Comparison of ENCODE assay signal across 8 mouse cellular contexts in the genomic region with DNA sequence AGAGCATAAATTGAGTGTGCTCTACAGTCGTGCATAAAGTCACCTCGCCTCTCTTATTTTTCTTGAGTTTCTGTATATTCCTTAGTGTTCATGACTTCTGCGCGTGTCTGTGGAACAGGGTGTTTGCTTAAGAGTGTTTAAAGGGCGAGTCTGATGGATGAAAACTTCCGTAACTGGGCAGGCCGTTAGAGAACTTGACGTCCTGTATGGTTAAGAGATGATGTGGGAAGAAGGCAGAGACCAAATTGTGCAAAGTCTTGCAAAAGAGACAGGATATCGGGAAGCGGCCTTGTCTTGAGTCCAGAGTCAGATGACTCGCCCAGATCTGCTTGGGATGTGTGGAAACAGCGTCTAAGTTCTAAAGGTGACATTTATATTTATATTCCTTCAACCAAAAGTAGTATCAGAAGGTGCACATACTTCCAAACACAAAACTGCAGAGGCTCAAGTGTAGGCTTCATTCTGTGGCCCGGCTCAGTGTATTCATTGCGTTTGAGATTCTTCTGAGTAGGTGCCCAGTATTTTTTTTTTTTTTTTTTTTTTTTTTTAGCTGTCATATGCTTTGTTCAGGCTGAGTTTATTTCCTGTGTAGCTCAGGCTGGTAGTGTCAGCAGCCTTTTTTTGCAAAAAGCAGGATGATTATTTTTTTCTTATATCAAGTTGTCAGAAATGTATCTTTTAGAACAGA. TPM values are rescaled to one million over a fixed set of nuclear protein-coding genes. Genes with fewer than 3 reads are reported as not detected.
DNase-seq lines count a peak whose midpoint lies in the region; ATAC-seq and TF ChIP-seq lines count a peak whose summit lies in the region.

No protein-coding gene starts in this region.

- peaks cover 18% of the 10 kb centered on the region for H3K79me3 ChIP-seq in C2C12 (ENCODE audit: low read depth)

- H3K79me2 ChIP-seq in C2C12 (ENCODE audit: control insufficient read depth, insufficient read depth) = peaks cover 46% of the 10 kb centered on the region

- no peak for TF ChIP-seq POLR2A in ES-Bruce4 (IDR thresholded peaks at IDR 0.05; ENCODE audit: insufficient read depth, low read length)

- 29% methylated on average over 14 of the region's 14 CpGs for WGBS in forebrain, embryonic 10.5 days
- WGBS in hindbrain, embryonic 13.5 days = 21% methylated on average over 14 of the region's 14 CpGs
- 24% methylated on average over 14 of the region's 14 CpGs for WGBS in liver, embryonic 13.5 days (ENCODE audit: insufficient replicate concordance)
- 22% methylated on average over 14 of the region's 14 CpGs for WGBS in neural tube, embryonic 12.5 days

- ATAC-seq in hindbrain, embryonic 13.5 days (ENCODE audit: low FRiP score) = no peak
- ATAC-seq in liver, embryonic 13.5 days (ENCODE audit: low read depth) = no peak
- ATAC-seq in neural tube, embryonic 12.5 days (ENCODE audit: low FRiP score, low read depth) = 0 out of 2 replicates have a peak, but pooled peaks have one; percentile 1
- ATAC-seq in inflammation-experienced regulatory T-cells, adult 6 months = no peak
- ATAC-seq in frontal cortex, adult (ENCODE audit: low TSS enrichment) = no peak

- no peaks in the 10 kb centered on the region for H3K9me3 ChIP-seq in ES-Bruce4 (replicated peaks; ENCODE audit: control insufficient read depth, insufficient read depth, low read length, poor library complexity, severe bottlenecking)
- no peaks in the 10 kb centered on the region for H3K9me3 ChIP-seq in forebrain, embryonic 10.5 days
- no peaks in the 10 kb centered on the region for H3K9me3 ChIP-seq in hindbrain, embryonic 13.5 days
- H3K9me3 ChIP-seq in liver, embryonic 13.5 days (replicated peaks) = no peaks in the 10 kb centered on the region
- no peaks in the 10 kb centered on the region for H3K9me3 ChIP-seq in neural tube, embryonic 12.5 days

- H3K27me3 ChIP-seq in C2C12 (ENCODE audit: control insufficient read depth, insufficient read depth, insufficient read length) (no peaks in the 10 kb centered on the region), ES-Bruce4 (ENCODE audit: control insufficient read depth, insufficient read depth, low read length, poor library complexity, severe bottlenecking) (no peaks in the 10 kb centered on the region)
- H3K27me3 ChIP-seq in forebrain, embryonic 10.5 days (ENCODE audit: poor library complexity, severe bottlenecking) = no peaks in the 10 kb centered on the region
- no peaks in the 10 kb centered on the region for H3K27me3 ChIP-seq in hindbrain, embryonic 13.5 days
- no peaks in the 10 kb centered on the region for H3K27me3 ChIP-seq in liver, embryonic 13.5 days
- no peaks in the 10 kb centered on the region for H3K27me3 ChIP-seq in neural tube, embryonic 12.5 days (replicated peaks)

- H3K36me3 ChIP-seq in C2C12 (ENCODE audit: control insufficient read depth, insufficient read depth) (no peaks in the 10 kb centered on the region), ES-Bruce4 (ENCODE audit: control insufficient read depth, insufficient read depth, low read length, poor library complexity, severe bottlenecking) (no peaks in the 10 kb centered on the region)
- peaks cover 7% of the 10 kb centered on the region for H3K36me3 ChIP-seq in forebrain, embryonic 10.5 days (replicated peaks)
- H3K36me3 ChIP-seq in hindbrain, embryonic 13.5 days = peaks cover 7% of the 10 kb centered on the region; the same call in 1 of the 2 replicates
- H3K36me3 ChIP-seq in liver, embryonic 13.5 days = no peaks in the 10 kb centered on the region
- H3K36me3 ChIP-seq in neural tube, embryonic 12.5 days = no peaks in the 10 kb centered on the region

- peak overlapping the region; percentile 61 for H3K9ac ChIP-seq in ES-Bruce4 (ENCODE audit: low read depth, poor library complexity, severe bottlenecking)
- H3K9ac ChIP-seq in hindbrain, embryonic 13.5 days = peak overlapping the region; percentile 87
- peak overlapping the region; percentile 81 for H3K9ac ChIP-seq in liver, embryonic 13.5 days
- H3K9ac ChIP-seq in neural tube, embryonic 12.5 days = peak overlapping the region; percentile 86

- H3K4me1 ChIP-seq in ES-Bruce4 (ENCODE audit: control insufficient read depth, insufficient read depth, low read length) = peaks cover 3% of the 10 kb centered on the region
- peaks cover 21% of the 10 kb centered on the region for H3K4me1 ChIP-seq in forebrain, embryonic 10.5 days
- H3K4me1 ChIP-seq in hindbrain, embryonic 13.5 days (replicated peaks) = peaks cover 29% of the 10 kb centered on the region
- H3K4me1 ChIP-seq in liver, embryonic 13.5 days (replicated peaks) = peaks cover 29% of the 10 kb centered on the region
- peaks cover 8% of the 10 kb centered on the region; the same call in 1 of the 2 replicates for H3K4me1 ChIP-seq in neural tube, embryonic 12.5 days

- no peak for TF ChIP-seq CTCF in C2C12 (IDR thresholded peaks at IDR 0.05; ENCODE audit: control insufficient read depth, insufficient read depth, insufficient read length)
- no peak for TF ChIP-seq CTCF in ES-Bruce4 (IDR thresholded peaks at IDR 0.05; ENCODE audit: low read depth, low read length)

- H3K4me3 ChIP-seq in C2C12 (ENCODE audit: insufficient read depth, poor library complexity, severe bottlenecking) (peak overlapping the region; percentile 68), ES-Bruce4 (ENCODE audit: low read depth, low read length) (peak overlapping the region; percentile 90)
- peak overlapping the region; percentile 75 for H3K4me3 ChIP-seq in forebrain, embryonic 10.5 days
- H3K4me3 ChIP-seq in hindbrain, embryonic 13.5 days = peak overlapping the region; percentile 63
- H3K4me3 ChIP-seq in liver, embryonic 13.5 days (replicated peaks) = peak overlapping the region; percentile 82
- peak overlapping the region; percentile 89 for H3K4me3 ChIP-seq in neural tube, embryonic 12.5 days

- no peak overlapping the region for H3K27ac ChIP-seq in ES-Bruce4 (ENCODE audit: insufficient read depth, low read length)
- H3K27ac ChIP-seq in forebrain, embryonic 10.5 days = peak overlapping the region; percentile 94
- H3K27ac ChIP-seq in hindbrain, embryonic 13.5 days = peak overlapping the region; percentile 91
- peak overlapping the region; percentile 88 for H3K27ac ChIP-seq in liver, embryonic 13.5 days
- peak overlapping the region; percentile 95; the same call in 1 of the 2 replicates for H3K27ac ChIP-seq in neural tube, embryonic 12.5 days

- peak overlapping the region; percentile 71 for H3K4me2 ChIP-seq in hindbrain, embryonic 13.5 days
- H3K4me2 ChIP-seq in liver, embryonic 13.5 days = peak overlapping the region; percentile 91
- peak overlapping the region; percentile 79 for H3K4me2 ChIP-seq in neural tube, embryonic 12.5 days (replicated peaks)

- DNase-seq in forebrain, embryonic 10.5 days (ENCODE audit: extremely low spot score, low spot score) = no peak
- DNase-seq in liver, embryonic 13.5 days = no peak

- H3ac ChIP-seq in C2C12 (ENCODE audit: control insufficient read depth, insufficient read length, low read depth) = peak overlapping the region; percentile 59

- TF ChIP-seq EP300 in ES-Bruce4 (IDR thresholded peaks at IDR 0.05; ENCODE audit: insufficient read depth, low read depth, low read length) = no peak

TF ChIP-seq in C2C12, 6 proteins besides CTCF, POLR2A, EP300 and RAD21:
- TF ChIP-seq FOSL1 (IDR thresholded peaks at IDR 0.05; ENCODE audit: insufficient read depth, low read length, poor library complexity, severe bottlenecking) (no peak), MYOD1 (IDR thresholded peaks at IDR 0.05; ENCODE audit: control insufficient read depth, insufficient read length, low read depth) (no peak), MYOG (IDR thresholded peaks at IDR 0.05; ENCODE audit: control insufficient read depth, extremely low read depth, insufficient read length) (no peak), USF1 (IDR thresholded peaks at IDR 0.05; ENCODE audit: low read depth) (no peak), CEBPB (IDR thresholded peaks at IDR 0.05; ENCODE audit: low read depth) (no peak), MAX (IDR thresholded peaks at IDR 0.05) (no peak)
TF ChIP-seq in C2C12: peak in this region for 0.

RNA-seq across cellular contexts. Expression of a gene that starts 1.2 kb away (rescaled TPM):
- polyA plus RNA-seq in C2C12 (2012; fragmentation: generic; extraction: Trizol) (4.5 TPM), ES-Bruce4 (2011; ENCODE audit: insufficient read depth, insufficient read length, low read depth, missing spikeins) (31.7 and 32.3 TPM in 2 replicates)
- 23.6 and 24.7 TPM in 2 replicates for polyA plus RNA-seq in forebrain, embryonic 10.5 days (2016; fragmentation: Nextera tagmentation; extraction: Ambion mirVana)
- polyA plus RNA-seq in hindbrain, embryonic 13.5 days (2015; fragmentation: Nextera tagmentation; extraction: Ambion mirVana) = 36.3 and 39.0 TPM in 2 replicates
- polyA plus RNA-seq in liver, embryonic 13.5 days (2015; fragmentation: Nextera tagmentation; extraction: Ambion mirVana) = 8.4 and 10.0 TPM in 2 replicates
- polyA plus RNA-seq in neural tube, embryonic 12.5 days (2016; fragmentation: Nextera tagmentation; extraction: Ambion mirVana) = 32.2 and 35.7 TPM in 2 replicates
- 10 to 100 TPM; 11.3 to 18.5 (median 16.0) TPM for polyA plus RNA-seq in inflammation-experienced regulatory T-cells, adult 6 months (2017; shearing (Covaris generic))

RNA-seq across cellular contexts. Expression of a gene that starts 43.7 kb away (rescaled TPM):
- 0.09 TPM for polyA plus RNA-seq in C2C12 (2012; fragmentation: generic; extraction: Trizol)
- polyA plus RNA-seq in ES-Bruce4 (2011; ENCODE audit: insufficient read depth, insufficient read length, low read depth, missing spikeins) = 0.38 and 0.75 TPM in 2 replicates
- polyA plus RNA-seq in forebrain, embryonic 10.5 days (2016; fragmentation: Nextera tagmentation; extraction: Ambion mirVana) = 2.1 and 2.4 TPM in 2 replicates
- 1.2 and 1.8 TPM in 2 replicates for polyA plus RNA-seq in hindbrain, embryonic 13.5 days (2015; fragmentation: Nextera tagmentation; extraction: Ambion mirVana)
- polyA plus RNA-seq in liver, embryonic 13.5 days (2015; fragmentation: Nextera tagmentation; extraction: Ambion mirVana) = 0.45 and 0.54 TPM in 2 replicates
- polyA plus RNA-seq in neural tube, embryonic 12.5 days (2016; fragmentation: Nextera tagmentation; extraction: Ambion mirVana) = 1.3 and 1.4 TPM in 2 replicates
- under 1 TPM in 1 of 3 experiments, not detected in 2; 0.20 TPM for polyA plus RNA-seq in inflammation-experienced regulatory T-cells, adult 6 months (2017; shearing (Covaris generic))
